Comparison of ENCODE assay signal across 8 mouse cellular contexts in the genomic region with DNA sequence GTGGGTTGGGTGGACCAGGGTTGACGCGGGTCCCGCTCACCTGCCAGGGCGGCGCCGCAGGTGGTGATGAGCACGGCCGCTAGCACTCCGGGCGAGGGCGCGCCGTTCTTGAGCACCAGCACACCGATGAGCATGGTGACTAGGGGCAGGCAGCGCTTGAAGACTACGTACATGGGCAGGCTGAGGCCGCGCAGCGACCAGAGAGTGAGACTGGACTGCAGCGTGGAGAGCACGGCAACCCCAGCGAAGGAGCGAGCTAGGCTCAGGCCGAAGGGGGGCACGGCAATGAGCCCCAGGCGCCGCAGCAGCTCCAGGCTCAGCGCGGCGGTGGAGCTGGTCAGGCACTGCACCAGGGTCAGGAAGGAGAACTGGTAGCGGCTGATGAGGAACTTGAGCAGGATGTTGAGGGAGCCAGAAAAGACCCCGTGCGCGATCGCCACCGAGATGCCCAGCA. TPM values are rescaled to one million over a fixed set of nuclear protein-coding genes. Genes with fewer than 3 reads are reported as not detected.
A peak's percentile ranks its signal among the peaks of the same experiment; 100 is the strongest.
DNase-seq lines count a peak whose midpoint lies in the region; ATAC-seq lines count a peak whose summit lies in the region.

No protein-coding gene starts in this region.

- H3K4me2 ChIP-seq in heart, embryonic 13.5 days = peak overlapping the region; percentile 99
- H3K4me2 ChIP-seq in limb, embryonic 12.5 days = peak overlapping the region; percentile 99
- H3K4me2 ChIP-seq in midbrain, embryonic 16.5 days (ENCODE audit: low read length) = peak overlapping the region; percentile 100

- under 1% methylated on average over 36 of the region's 36 CpGs for WGBS in heart, embryonic 13.5 days
- whole genome bisulfite sequencing in limb, embryonic 12.5 days = under 1% methylated on average over 36 of the region's 36 CpGs
- 0% methylated on average over 36 of the region's 36 CpGs for WGBS in midbrain, embryonic 16.5 days

- no peak for ATAC-seq in heart, embryonic 13.5 days (ENCODE audit: extremely low read depth, insufficient number of reproducible peaks, low FRiP score, low TSS enrichment)
- peak; percentile 29; the same call in 1 of the 2 replicates for ATAC-seq in limb, embryonic 12.5 days (ENCODE audit: insufficient number of reproducible peaks, insufficient read depth, low FRiP score, low TSS enrichment, low read depth)
- peak; percentile 77 for ATAC-seq in midbrain, embryonic 16.5 days

- no peak overlapping the region for H3K27ac ChIP-seq in heart, embryonic 13.5 days (replicated peaks)
- H3K27ac ChIP-seq in limb, embryonic 12.5 days = no peak overlapping the region
- peak overlapping the region; percentile 33; the same call in 1 of the 2 replicates for H3K27ac ChIP-seq in midbrain, embryonic 16.5 days (ENCODE audit: low read length)

- no peaks in the 10 kb centered on the region for H3K9me3 ChIP-seq in heart, embryonic 13.5 days
- no peaks in the 10 kb centered on the region for H3K9me3 ChIP-seq in limb, embryonic 12.5 days
- no peaks in the 10 kb centered on the region for H3K9me3 ChIP-seq in midbrain, embryonic 16.5 days (replicated peaks; ENCODE audit: control insufficient read depth, low read length, poor library complexity, severe bottlenecking)

- DNase-seq in adrenal gland, adult 2 months = peak; percentile 30
- DNase-seq in adrenal gland, adult 8-10 months = no peak
- DNase-seq in spleen, postnatal 10 days (ENCODE audit: low spot score in 2 of 2) = peak; percentile 7 to 35
- no peak for DNase-seq in spleen, adult 12 weeks (ENCODE audit: low spot score)
- DNase-seq in ovary, adult 18-20 months (ENCODE audit: low spot score) = no peak

- H3K27me3 ChIP-seq in heart, embryonic 13.5 days (replicated peaks) = peaks cover 83% of the 10 kb centered on the region
- peaks cover 55% of the 10 kb centered on the region for H3K27me3 ChIP-seq in limb, embryonic 12.5 days
- H3K27me3 ChIP-seq in midbrain, embryonic 16.5 days (ENCODE audit: control insufficient read depth, insufficient read depth, low read depth, low read length) = peaks cover 35% of the 10 kb centered on the region

- H3K4me1 ChIP-seq in heart, embryonic 13.5 days = peaks cover 29% of the 10 kb centered on the region
- peaks cover 35% of the 10 kb centered on the region for H3K4me1 ChIP-seq in limb, embryonic 12.5 days (replicated peaks)
- peaks cover 23% of the 10 kb centered on the region for H3K4me1 ChIP-seq in midbrain, embryonic 16.5 days (ENCODE audit: control insufficient read depth, insufficient read depth, low read length)

- H3K36me3 ChIP-seq in heart, embryonic 13.5 days = no peaks in the 10 kb centered on the region
- H3K36me3 ChIP-seq in limb, embryonic 12.5 days = no peaks in the 10 kb centered on the region
- H3K36me3 ChIP-seq in midbrain, embryonic 16.5 days (ENCODE audit: control insufficient read depth, insufficient read depth, low read length) = no peaks in the 10 kb centered on the region

- H3K4me3 ChIP-seq in heart, embryonic 13.5 days = peak overlapping the region; percentile 67
- H3K4me3 ChIP-seq in limb, embryonic 12.5 days (replicated peaks) = peak overlapping the region; percentile 64
- peak overlapping the region; percentile 64 for H3K4me3 ChIP-seq in midbrain, embryonic 16.5 days (ENCODE audit: low read depth, low read length)

- H3K9ac ChIP-seq in heart, embryonic 13.5 days = peak overlapping the region; percentile 77
- peak overlapping the region; percentile 60 for H3K9ac ChIP-seq in limb, embryonic 12.5 days (replicated peaks)
- H3K9ac ChIP-seq in midbrain, embryonic 16.5 days (ENCODE audit: low read depth, low read length) = peak overlapping the region; percentile 67

RNA-seq across cellular contexts. Expression of gene Slc35d3, which starts 0.7 kb away (rescaled TPM):
- total RNA-seq in adrenal gland, adult 2 months (2021) = 10 to 100 TPM in 1 of 2 experiments, 1 to 10 TPM in 1; 7.9 to 14.5 TPM
- polyA plus RNA-seq in adrenal gland, adult 2 months (2012; rRNA removed) = 39.9 and 40.1 TPM in 2 replicates
- total RNA-seq in adrenal gland, adult 8-10 months (2022) = 10 to 100 TPM; 11.8 to 26.2 (median 20.2) TPM
- polyA plus RNA-seq in heart, embryonic 13.5 days (2015; fragmentation: Nextera tagmentation; extraction: Ambion mirVana) = 0.87 and 1.1 TPM in 2 replicates
- 0.61 and 0.69 TPM in 2 replicates for polyA plus RNA-seq in limb, embryonic 12.5 days (2016; fragmentation: Nextera tagmentation; extraction: Ambion mirVana)
- polyA plus RNA-seq in midbrain, embryonic 16.5 days (2015; fragmentation: Nextera tagmentation; extraction: Ambion mirVana) = 1.5 and 2.5 TPM in 2 replicates

RNA-seq across cellular contexts. Expression of gene Pex7, which starts 56.9 kb away (rescaled TPM):
- 10 to 100 TPM; 44.8 to 47.5 TPM for total RNA-seq in adrenal gland, adult 2 months (2021)
- 114 and 169 TPM in 2 replicates for polyA plus RNA-seq in adrenal gland, adult 2 months (2012; rRNA removed)
- total RNA-seq in adrenal gland, adult 8-10 months (2022) = 10 to 100 TPM; 47.2 to 52.7 (median 49.9) TPM
- 33.3 and 39.3 TPM in 2 replicates for polyA plus RNA-seq in heart, embryonic 13.5 days (2015; fragmentation: Nextera tagmentation; extraction: Ambion mirVana)
- polyA plus RNA-seq in limb, embryonic 12.5 days (2016; fragmentation: Nextera tagmentation; extraction: Ambion mirVana) = 20.8 and 21.2 TPM in 2 replicates
- polyA plus RNA-seq in midbrain, embryonic 16.5 days (2015; fragmentation: Nextera tagmentation; extraction: Ambion mirVana) = 26.0 and 32.8 TPM in 2 replicates

Comparison
In these comparisons a context has a peak if more than half of its experiments do, and no peak if none do; other contexts are left out.
1. DNase-seq: peak in adrenal gland, adult 2 months (single experiment) and spleen, postnatal 10 days (2 of 2); none in adrenal gland, adult 8-10 months (single experiment), spleen, adult 12 weeks (single experiment) and ovary, adult 18-20 months (single experiment).
2. RNA of gene Slc35d3, which starts 0.7 kb away (polyA plus RNA-seq): 39.9 to 40.1 TPM in adrenal gland, adult 2 months; 1.5 to 2.5 TPM in midbrain, embryonic 16.5 days, 0.87 to 1.1 TPM in heart, embryonic 13.5 days and 0.61 to 0.69 TPM in limb, embryonic 12.5 days; every median in the first group is over 10 times any median in the second.
3. Peak in every context shown above with its lines, with median percentiles within 50 percentile points of each other: H3K4me2 ChIP-seq, H3K4me3 ChIP-seq and H3K9ac ChIP-seq.